Mouse (Mus musculus) left cerebral cortex, postnatal 10 days (tissue): ENCODE results near the gene Ipmk. TPM values are rescaled to one million over a fixed set of nuclear protein-coding genes. Genes with fewer than 3 reads are reported as not detected.

ENCODE experiments used
- DNase-seq, 2 experiments: peaks; one replicate each; pipeline ENCODE4 v3.0.0; 2021 to 2022; ENCODE audit warnings: low spot score in 2 of 2, mixed read lengths in 1 of 2; ENCODE audit errors: extremely low spot score in 1 of 2
- intact Hi-C: fragments of 180-260 bp; cut with DNase I; formaldehyde crosslinking; loops from one replicate; pipeline ENCODE4 v1.15.1; 2025
- total RNA-seq, 2 experiments: library from RNA; stranded (reverse); gene quantifications; 2 replicates each; pipeline ENCODE4 v1.2.3; 2021

Ipmk gene
- total RNA-seq, 2 experiments from 2014 or later = 32.1 to 34.7 TPM

DNA sequence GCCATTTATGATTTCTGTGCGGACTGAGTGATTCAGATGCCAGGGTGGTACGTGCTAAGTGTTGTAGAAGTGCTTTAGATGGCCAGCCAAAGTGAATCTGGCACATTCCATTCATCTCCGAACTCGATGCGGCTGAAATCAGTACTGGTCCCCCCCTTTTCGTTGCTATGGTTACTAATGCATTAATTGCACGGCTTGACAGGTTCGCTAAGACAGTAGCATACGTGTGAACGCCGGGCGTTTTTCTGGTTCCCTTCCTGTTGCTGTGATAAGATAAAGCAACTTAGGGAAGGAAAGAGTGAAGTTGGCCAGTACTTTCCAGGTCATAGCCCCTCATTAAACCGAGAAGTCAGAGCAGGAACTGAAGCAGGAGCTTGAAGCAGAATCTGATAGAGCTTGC, 122.2 kb downstream of the Ipmk start:
- no peak for DNase-seq
- intact Hi-C loops = loop anchor here (10.0 kb wide), 1 partner anchor 1185 kb away; the partner anchor contains the start of gene Zwint

DNA sequence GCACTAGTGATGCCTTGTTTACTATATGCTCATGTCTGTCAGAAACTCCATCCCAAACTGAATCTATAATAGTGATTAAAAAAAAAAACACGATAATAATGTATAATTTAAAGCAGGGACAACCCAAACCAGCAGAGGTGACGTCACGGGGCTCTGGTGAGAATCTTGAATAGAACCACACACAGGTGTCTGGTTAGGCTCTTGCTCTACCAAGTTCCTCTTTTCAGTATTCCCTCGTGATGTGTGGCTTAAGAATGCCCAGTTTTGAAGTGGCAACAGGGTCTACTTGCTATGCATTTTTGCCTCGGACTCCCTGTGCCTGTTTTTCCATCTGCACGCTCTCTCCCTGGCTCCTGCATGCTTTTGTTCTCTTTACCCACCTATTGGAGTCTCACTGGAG, 124.5 kb downstream of the Ipmk start:
- intact Hi-C loops = loop anchor here (10.0 kb wide), 1 partner anchor 1183 kb away; the partner anchor contains the start of gene Zwint

DNA sequence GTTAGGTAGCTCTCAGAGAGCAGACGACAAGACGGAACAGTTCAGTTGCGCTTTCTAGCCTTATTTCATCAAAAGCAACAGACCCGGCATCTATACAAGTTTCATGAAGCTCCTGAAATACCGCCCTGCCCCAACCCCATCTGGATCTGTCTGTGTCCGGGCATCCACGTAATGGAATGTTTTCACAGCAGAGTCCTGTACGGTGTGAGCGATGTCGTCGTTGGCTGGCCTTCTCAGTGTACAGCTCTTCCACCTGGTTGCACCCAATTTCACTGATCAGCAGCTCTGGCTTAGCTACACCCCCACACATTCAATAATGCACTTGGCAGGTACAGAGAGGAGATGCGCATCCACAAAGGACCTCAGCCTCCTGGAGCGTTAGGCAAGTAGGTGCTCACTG, 126.0 kb downstream of the Ipmk start:
- intact Hi-C loops = loop anchor here (10.0 kb wide), 1 partner anchor 1181 kb away; the partner anchor contains the start of gene Zwint
- DNase-seq = no peak

More for the DNA sequence above, 124.5 kb downstream of the Ipmk start:
- no peak for DNase-seq

DNA sequence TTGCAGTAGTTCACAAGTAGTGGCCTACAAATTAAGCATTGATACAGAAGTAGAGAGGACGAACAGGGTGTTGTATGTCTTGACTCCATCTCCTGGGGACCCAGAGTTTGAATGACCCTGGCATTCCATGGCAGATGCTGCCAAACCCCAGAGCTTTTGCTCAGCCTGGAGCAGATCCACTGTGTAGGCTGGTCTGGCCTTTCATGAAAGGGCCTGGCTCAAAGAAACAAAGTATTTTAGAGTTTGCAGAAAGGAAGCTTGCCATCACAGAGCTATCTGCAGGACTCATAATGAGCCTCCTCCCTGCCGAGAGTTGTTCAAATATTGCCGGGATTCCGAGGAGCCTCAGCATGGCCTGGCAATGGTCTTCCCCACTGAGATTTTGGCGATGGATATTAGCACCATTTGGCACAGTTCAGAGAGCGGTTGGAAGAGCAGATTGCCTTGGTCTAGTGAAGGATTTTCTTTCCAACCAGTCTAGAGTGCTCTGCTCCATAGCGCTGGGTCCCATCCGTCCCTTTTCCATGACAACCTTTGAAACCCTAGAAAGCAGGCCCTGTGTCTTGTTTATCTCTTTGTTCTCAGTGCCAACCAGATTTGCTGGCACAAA, 129.0 kb downstream of the Ipmk start:
- DNase-seq = peak in 1 of 2 experiments; percentile 36
- intact Hi-C loops = loop anchor here (10.0 kb wide), 1 partner anchor 1178 kb away; the partner anchor contains the start of gene Zwint

DNA sequence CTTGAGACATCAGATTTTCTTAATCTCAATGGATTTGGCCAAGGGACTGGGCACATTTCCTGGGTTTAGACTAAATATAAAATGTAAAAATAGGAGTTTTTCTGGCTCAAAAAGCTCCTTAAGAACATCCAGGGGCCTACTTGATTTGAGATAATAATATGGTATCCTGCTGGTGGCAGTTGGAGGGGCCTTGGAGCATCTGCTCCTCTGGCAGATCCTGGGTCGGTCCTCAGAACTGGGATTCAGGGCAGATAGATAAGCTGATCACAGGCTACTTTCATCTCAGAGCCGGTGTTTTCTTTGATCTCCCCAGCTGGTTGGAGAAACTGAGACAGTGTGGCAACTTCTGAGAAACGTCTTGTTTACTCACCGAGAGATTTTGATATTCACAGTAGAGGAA, 129.6 kb downstream of the Ipmk start:
- DNase-seq = no peak
- intact Hi-C loops = loop anchor here (10.0 kb wide), 1 partner anchor 1178 kb away; the partner anchor contains the start of gene Zwint

DNA sequence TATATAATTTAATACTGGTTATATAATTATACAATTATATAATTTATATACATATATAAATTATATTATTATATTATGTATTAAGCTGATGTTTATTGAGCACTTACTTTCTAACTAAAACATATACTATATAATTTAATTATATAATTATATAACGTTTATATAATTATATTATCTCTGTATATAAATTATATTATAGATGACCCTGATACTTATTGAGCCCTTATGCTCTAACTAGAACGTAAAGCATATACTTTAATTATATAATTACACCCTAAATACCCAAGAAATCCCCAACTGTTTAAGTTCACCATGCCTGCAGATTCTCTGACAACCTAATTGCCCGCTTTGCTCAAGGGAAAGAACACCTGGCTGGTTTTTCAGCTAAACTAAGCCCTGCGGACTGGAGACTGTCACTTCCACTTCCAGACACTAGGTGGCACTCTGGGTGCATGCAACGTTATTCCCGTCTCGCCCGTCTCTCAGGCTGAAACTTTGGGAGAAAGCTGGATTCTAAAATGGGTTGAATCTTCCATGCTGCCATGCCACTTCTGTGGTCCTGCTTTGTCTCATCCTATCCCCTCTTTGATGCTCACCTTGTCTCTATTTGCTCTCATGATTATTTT, 132.2 kb downstream of the Ipmk start:
- peak; percentile 78 to 80 for DNase-seq
- intact Hi-C loops = loop anchor here (10.0 kb wide), 1 partner anchor 1175 kb away; the partner anchor contains the start of gene Zwint

Other genes with a start within 250 kb of the Ipmk start
- 1 to 10 TPM; 5.8 to 6.6 TPM for gene Bicc1, start 188.1 kb upstream of the Ipmk start, total RNA-seq
- 10 to 100 TPM; 35.0 to 35.2 TPM for gene Tfam, start 109.5 kb upstream of the Ipmk start, total RNA-seq
- gene Ube2d1, start 62.5 kb upstream of the Ipmk start, total RNA-seq = 10 to 100 TPM; 76.3 to 90.5 TPM
- 100 to 1,000 TPM; 124 to 130 TPM for gene Cisd1, start 2.8 kb upstream of the Ipmk start, total RNA-seq